Mouse (Mus musculus): ENCODE measurements around the gene Cldn7.
A peak's percentile ranks its signal among the peaks of the same experiment; 100 is the strongest.

GRCm38 (mm10) chr11:69921114-69922011 is 43.2 kb upstream of the Cldn7 start, which contains the start of gene Eif5a:
- TF ChIP-seq CEBPB (IDR thresholded peaks at IDR 0.05; ENCODE audit: insufficient read depth, poor library complexity, severe bottlenecking) = no peak
- TF ChIP-seq POLR2A (IDR thresholded peaks at IDR 0.05; ENCODE audit: insufficient read length, low read depth) = peak; percentile 95
- TF ChIP-seq POLR2AphosphoS2 (IDR thresholded peaks at IDR 0.05; ENCODE audit: insufficient read length, low read depth) = peak; percentile 96
- peak; percentile 92 for TF ChIP-seq USF1 (IDR thresholded peaks at IDR 0.05; ENCODE audit: low read depth)
- peak; percentile 90 for TF ChIP-seq MAX (IDR thresholded peaks at IDR 0.05; ENCODE audit: low read depth)
- no peak for TF ChIP-seq E2F4 (IDR thresholded peaks at IDR 0.05; ENCODE audit: insufficient read depth)
- peak in 1 of 3 experiments; percentile 4 for TF ChIP-seq MYOD1 (IDR thresholded peaks at IDR 0.05; ENCODE audit: control insufficient read depth in 1 of 3, insufficient read length in 2 of 3, low read depth in 2 of 3)
- no peak for TF ChIP-seq MYOG (IDR thresholded peaks at IDR 0.05; ENCODE audit: control insufficient read depth in 1 of 3, insufficient read depth in 1 of 3, insufficient read length in 2 of 3, low read depth in 2 of 3)
- TF ChIP-seq TCF12 (IDR thresholded peaks at IDR 0.05; ENCODE audit: insufficient read depth, poor library complexity, severe bottlenecking) = no peak
- no peak for TF ChIP-seq SRF (IDR thresholded peaks at IDR 0.05; ENCODE audit: control insufficient read depth, insufficient read length, low read depth)
- peak; percentile 27 for TF ChIP-seq REST (IDR thresholded peaks at IDR 0.05; ENCODE audit: insufficient read depth, insufficient read length)
- no peak for TF ChIP-seq TCF3 (IDR thresholded peaks at IDR 0.05; ENCODE audit: insufficient read length, low read depth)
